Mouse (Mus musculus) stomach, postnatal 0 days (tissue): ENCODE measurements around the gene Gm49673. TPM values are rescaled to one million over a fixed set of nuclear protein-coding genes. Genes with fewer than 3 reads are reported as not detected.
"Not testable (repeated sequence)": the region's sequence is repeated elsewhere in the genome, so short reads cannot be mapped to it uniquely, and the experiment has no call there.

Experiments
- ATAC-seq: fragments of 200-750 bp; cut with Nextera tagmentation; 2 replicates; pipeline ENCODE4 v1.8.0; 2017; ENCODE audit not compliant: low FRiP score, low TSS enrichment
- DNase-seq: peaks from one replicate; pipeline ENCODE4 v3.0.0-alpha.2; 2016; ENCODE audit warnings: low spot score
- H3K27ac ChIP-seq: fragments of 300-500 bp; sonication (generic); replicated peaks from 2 replicates; pipeline ENCODE4 v1.5.1; 2014; ENCODE audit warnings: mild to moderate bottlenecking, control low read depth
- H3K27me3 ChIP-seq: fragments of 300-500 bp; sonication (generic); 2 replicates; pipeline ENCODE4 v1.6.1; 2014; ENCODE audit warnings: low read length; ENCODE audit not compliant: control insufficient read depth, insufficient read depth
- H3K36me3 ChIP-seq: fragments of 300-500 bp; sonication (generic); 2 replicates; pipeline ENCODE4 v1.6.1; 2014; ENCODE audit warnings: low read length, mixed read lengths; ENCODE audit not compliant: control insufficient read depth, insufficient read depth
- H3K4me1 ChIP-seq: fragments of 300-500 bp; sonication (generic); replicated peaks from 2 replicates; pipeline ENCODE4 v1.6.1; 2014; ENCODE audit warnings: antibody characterized with exemption; ENCODE audit not compliant: control insufficient read depth, insufficient read depth
- H3K4me2 ChIP-seq: fragments of 300-500 bp; sonication (generic); replicated peaks from 2 replicates; pipeline ENCODE4 v1.6.1; 2014; ENCODE audit warnings: low read depth, mild to moderate bottlenecking, control low read depth, moderate library complexity
- H3K4me3 ChIP-seq: fragments of 300-500 bp; sonication (generic); 2 replicates; pipeline ENCODE4 v1.5.1; 2014; ENCODE audit warnings: low read depth, low read length, control low read depth
- H3K9ac ChIP-seq: fragments of 300-500 bp; sonication (generic); 2 replicates; pipeline ENCODE4 v1.6.1; 2014; ENCODE audit warnings: mild to moderate bottlenecking, low read length, control low read depth, mixed read lengths
- H3K9me3 ChIP-seq: fragments of 300-500 bp; sonication (generic); 2 replicates; pipeline ENCODE4 v1.6.1; 2016; ENCODE audit warnings: low read length; ENCODE audit not compliant: control insufficient read depth
- CTCF ChIP-seq: IDR thresholded peaks from 2 replicates; pipeline ENCODE4 v1.5.1; 2016; ENCODE audit warnings: antibody characterized with exemption, low read depth, mild to moderate bottlenecking, moderate library complexity
- WGBS: fragments of 180-500 bp; shearing (Covaris S2); extraction: QIAGEN DNeasy Blood & Tissue Kit; methylation state at CpG from one replicate; pipeline ENCODE4 v1.1.7; 2014; 5-methylcytosine and 5-hydroxymethylcytosine counted together
- polyA plus RNA-seq: library from polyadenylated mRNA; unstranded; fragments of >200 nt; fragmentation: Nextera tagmentation; extraction: Ambion mirVana; gene quantifications from 2 replicates; pipeline ENCODE4 v1.2.1, GENCODE M21; 2015

The Gm49673 gene
- polyA plus RNA-seq, 1 experiment from 2014 or later: not detected

DNA sequence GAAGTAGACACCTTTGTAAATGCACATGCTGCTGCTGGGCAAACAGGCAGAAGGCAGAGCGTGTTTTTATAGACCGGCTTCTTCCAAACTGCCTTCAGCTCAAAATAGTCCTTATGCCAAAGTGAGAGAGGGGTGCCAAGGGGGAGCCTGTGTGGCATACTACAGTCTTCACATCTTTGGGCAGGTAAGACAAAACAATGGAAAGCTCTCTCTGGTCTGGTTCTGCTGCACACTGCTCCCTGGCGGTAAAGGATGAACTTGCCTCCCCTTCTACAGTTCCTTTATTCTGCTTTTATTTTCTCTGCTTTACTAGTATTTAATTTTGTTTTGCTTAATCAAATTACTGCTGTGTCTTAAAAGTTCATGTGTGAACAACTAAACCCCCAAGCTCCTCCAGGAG, 13.4 kb upstream of the Gm49673 start:
- H3K9ac ChIP-seq: not testable (repeated sequence)
- 31% methylated on average over 2 of the region's 3 CpGs for WGBS

DNA sequence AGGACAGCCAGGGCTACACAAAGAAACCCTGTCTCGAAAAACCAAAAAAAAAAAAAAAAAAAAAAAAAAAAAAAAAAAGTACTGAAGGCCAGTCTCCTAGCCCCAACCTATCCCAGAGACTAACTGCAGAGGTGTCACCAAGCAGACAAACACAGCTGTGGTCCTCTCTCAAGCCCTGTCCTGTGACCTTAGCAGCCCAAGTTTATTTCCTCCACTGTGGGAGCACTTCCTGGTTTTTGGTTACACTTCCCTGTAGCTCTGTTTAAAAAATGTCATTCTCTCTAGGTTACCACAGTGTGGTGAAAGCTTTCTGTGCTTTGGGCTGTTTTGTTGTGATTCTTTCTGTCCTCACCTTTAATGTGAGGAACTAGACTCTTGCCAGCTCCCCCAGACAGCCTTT, 11.0 kb upstream of the Gm49673 start:
- H3K9me3 ChIP-seq, ATAC-seq, DNase-seq, H3K36me3 ChIP-seq, H3K9ac ChIP-seq, H3K27me3 ChIP-seq, H3K4me2 ChIP-seq, H3K4me3 ChIP-seq, H3K4me1 ChIP-seq, H3K27ac ChIP-seq: not testable (repeated sequence)
- WGBS: no CpG with 5 or more reads among the region's 1 CpGs

More for the DNA sequence above, 13.4 kb upstream of the Gm49673 start:
- not testable (repeated sequence) for H3K36me3 ChIP-seq, H3K4me3 ChIP-seq, H3K4me1 ChIP-seq, ATAC-seq, H3K4me2 ChIP-seq, DNase-seq, H3K9me3 ChIP-seq, H3K27ac ChIP-seq, H3K27me3 ChIP-seq
- peak; percentile 63 for TF ChIP-seq CTCF

DNA sequence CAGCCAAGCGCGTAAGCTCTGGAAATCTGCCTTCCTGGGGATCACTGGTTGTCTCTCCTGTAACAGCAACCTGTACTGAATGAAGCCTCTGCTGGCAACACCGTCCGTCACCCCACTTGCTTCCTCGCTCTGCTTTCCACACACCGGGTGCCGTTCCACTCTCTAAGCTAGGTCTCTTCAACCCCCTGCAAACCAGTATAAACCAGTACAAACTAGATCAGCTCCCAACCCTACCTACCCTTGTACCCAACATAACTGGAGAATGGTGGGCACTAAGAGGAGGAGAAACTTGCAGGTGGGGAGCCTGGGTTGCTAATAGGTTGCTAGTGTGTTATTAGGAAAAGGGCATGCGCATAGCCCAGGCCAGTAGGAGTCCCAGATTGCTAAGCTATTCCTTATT, 8.4 kb upstream of the Gm49673 start:
- H3K4me2 ChIP-seq, H3K4me1 ChIP-seq, H3K4me3 ChIP-seq, ATAC-seq, H3K9ac ChIP-seq, DNase-seq, H3K27me3 ChIP-seq, H3K9me3 ChIP-seq, H3K27ac ChIP-seq, H3K36me3 ChIP-seq: not testable (repeated sequence)
- WGBS: no CpG with 5 or more reads among the region's 8 CpGs

GRCm38 (mm10) chr17:8155010-8155409, 7.4 kb upstream of the Gm49673 start:
- not testable (repeated sequence) for H3K27me3 ChIP-seq, H3K4me2 ChIP-seq, H3K36me3 ChIP-seq, H3K9me3 ChIP-seq, DNase-seq, H3K9ac ChIP-seq, ATAC-seq, H3K4me1 ChIP-seq, H3K27ac ChIP-seq, H3K4me3 ChIP-seq
- 79% methylated on average over 6 of the region's 7 CpGs for WGBS

GRCm38 (mm10) chr17:8146931-8147330, 657 bp downstream of the Gm49673 start:
- DNase-seq: peak; percentile 24
- not testable (repeated sequence) for H3K9ac ChIP-seq, H3K27ac ChIP-seq, H3K4me1 ChIP-seq, H3K36me3 ChIP-seq, H3K9me3 ChIP-seq, H3K27me3 ChIP-seq
- 0 out of 2 replicates have a peak, but pooled peaks have one; percentile 1 for ATAC-seq
- 7% methylated on average over 5 of the region's 5 CpGs for WGBS
- peak overlapping the region; percentile 52 for H3K4me2 ChIP-seq
- H3K4me3 ChIP-seq: peak overlapping the region; percentile 43

- H3K4me1 ChIP-seq, H3K4me2 ChIP-seq, H3K4me3 ChIP-seq, ATAC-seq, H3K27me3 ChIP-seq, H3K9me3 ChIP-seq, DNase-seq, H3K36me3 ChIP-seq, H3K9ac ChIP-seq, H3K27ac ChIP-seq: not testable (repeated sequence)
- WGBS: 40% methylated on average over 13 of the region's 14 CpGs
These were observed 3.5 kb downstream of the Gm49673 start for GRCm38 (mm10) chr17:8143802-8144673.

GRCm38 (mm10) chr17:8140210-8140609, 7.4 kb downstream of the Gm49673 start:
- H3K27me3 ChIP-seq, H3K4me3 ChIP-seq, H3K27ac ChIP-seq, H3K9ac ChIP-seq, H3K4me1 ChIP-seq, H3K4me2 ChIP-seq, DNase-seq, H3K9me3 ChIP-seq, H3K36me3 ChIP-seq, ATAC-seq: not testable (repeated sequence)
- WGBS: 83% methylated on average over 3 of the region's 3 CpGs

GRCm38 (mm10) chr17:8138116-8138515, 9.5 kb downstream of the Gm49673 start:
- H3K4me2 ChIP-seq, H3K9ac ChIP-seq, H3K36me3 ChIP-seq, ATAC-seq, H3K27ac ChIP-seq, H3K9me3 ChIP-seq, H3K27me3 ChIP-seq, H3K4me1 ChIP-seq, DNase-seq, H3K4me3 ChIP-seq: not testable (repeated sequence)
- WGBS: 98% methylated on average over 5 of the region's 5 CpGs

DNA sequence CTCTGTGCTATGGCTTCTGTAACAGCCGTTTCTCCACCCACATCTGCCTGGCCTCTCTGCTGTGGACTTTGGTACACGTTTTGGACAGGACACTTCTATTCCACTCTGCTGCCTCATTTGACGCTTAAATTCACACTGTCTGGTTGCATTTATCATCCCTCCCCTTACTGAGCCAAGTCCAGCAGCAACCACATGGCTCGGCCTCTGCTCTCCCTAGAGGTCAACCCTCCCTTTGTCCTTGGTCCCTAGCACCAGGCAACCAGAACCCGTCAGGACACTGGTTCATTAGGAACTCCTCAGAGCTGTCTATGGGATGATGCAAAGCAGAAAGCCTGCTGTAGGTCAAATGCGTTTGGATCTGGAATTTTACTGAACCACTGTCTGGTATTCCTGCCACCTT, 16.7 kb downstream of the Gm49673 start:
- not testable (repeated sequence) for H3K4me1 ChIP-seq, H3K9me3 ChIP-seq, H3K27ac ChIP-seq, DNase-seq, ATAC-seq, H3K4me3 ChIP-seq, H3K4me2 ChIP-seq, H3K36me3 ChIP-seq, H3K9ac ChIP-seq, H3K27me3 ChIP-seq
- no CpG with 5 or more reads among the region's 6 CpGs for WGBS
